Comparison of ENCODE assay signal across 30 mouse cellular contexts in the genomic region with DNA sequence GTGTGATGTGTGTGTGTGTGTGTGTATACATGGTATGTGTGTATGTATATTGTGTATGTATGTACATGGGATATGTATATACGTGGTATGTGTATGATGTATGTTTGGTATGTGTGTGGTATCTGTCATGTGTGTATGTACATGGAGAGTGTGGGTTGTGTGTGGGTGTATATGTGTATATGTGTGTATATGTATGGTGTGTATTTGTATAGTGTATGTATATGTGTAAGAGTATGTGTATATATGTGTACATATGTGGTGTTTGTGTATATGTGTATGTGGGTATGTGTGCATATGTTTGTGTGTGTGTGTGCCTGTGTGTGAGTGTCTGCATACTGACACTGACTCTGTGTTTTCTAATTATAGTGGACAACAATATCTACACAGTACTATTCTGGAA. TPM values are rescaled to one million over a fixed set of nuclear protein-coding genes. Genes with fewer than 3 reads are reported as not detected.
DNase-seq lines count a peak whose midpoint lies in the region; ATAC-seq and TF ChIP-seq lines count a peak whose summit lies in the region.
"Had no signal": no experiment of that assay in that cellular context is flagged by ENCODE, and none has a peak within 500 bp of the region (broad histone marks: within the 10 kb centered on the region; RNA-seq: fewer than 3 reads in every experiment).

No protein-coding gene starts in this region.

- no peak overlapping the region for H3K4me3 ChIP-seq in embryonic facial prominence, embryonic 11.5 days (ENCODE audit: low read depth, low read length)
- H3K4me3 ChIP-seq in embryonic facial prominence, embryonic 10.5 days = no peak overlapping the region
- H3K4me3 ChIP-seq in kidney, postnatal 0 days (replicated peaks; ENCODE audit: low read depth, low read length) = no peak overlapping the region
- H3K4me3 ChIP-seq in midbrain, embryonic 11.5 days (ENCODE audit: low read depth, low read length) = no peak overlapping the region
- H3K4me3 ChIP-seq in midbrain, postnatal 0 days (ENCODE audit: low read depth, low read length) = no peak overlapping the region
- H3K4me3 ChIP-seq in embryonic facial prominence, embryonic 12.5 days = no peak overlapping the region
- H3K4me3 ChIP-seq: embryonic facial prominence, embryonic 15.5 days; erythroblast, embryonic 14.5 days; forebrain, embryonic 10.5 days; forebrain, embryonic 12.5 days had no signal

- no peak overlapping the region for H3K27ac ChIP-seq in embryonic facial prominence, embryonic 11.5 days (replicated peaks; ENCODE audit: low read depth, low read length)
- no peak overlapping the region for H3K27ac ChIP-seq in embryonic facial prominence, embryonic 10.5 days (replicated peaks)
- H3K27ac ChIP-seq in kidney, postnatal 0 days = no peak overlapping the region
- H3K27ac ChIP-seq in midbrain, embryonic 11.5 days (ENCODE audit: low read depth, low read length) = no peak overlapping the region
- H3K27ac ChIP-seq in midbrain, postnatal 0 days (ENCODE audit: low read depth, low read length) = no peak overlapping the region
- no peak overlapping the region for H3K27ac ChIP-seq in embryonic facial prominence, embryonic 12.5 days
- H3K27ac ChIP-seq: embryonic facial prominence, embryonic 15.5 days; forebrain, embryonic 10.5 days; forebrain, embryonic 12.5 days had no signal

- WGBS in embryonic facial prominence, embryonic 11.5 days = 85% methylated on average over 1 of the region's 1 CpGs
- WGBS in embryonic facial prominence, embryonic 10.5 days = 90% methylated on average over 1 of the region's 1 CpGs
- 87% methylated on average over 1 of the region's 1 CpGs for WGBS in kidney, postnatal 0 days
- WGBS in midbrain, embryonic 11.5 days = 88% methylated on average over 1 of the region's 1 CpGs
- 88% methylated on average over 1 of the region's 1 CpGs for WGBS in midbrain, postnatal 0 days
- WGBS in embryonic facial prominence, embryonic 12.5 days = 86% methylated on average over 1 of the region's 1 CpGs

- peak; percentile 39; the same call in 1 of the 2 replicates for ATAC-seq in embryonic facial prominence, embryonic 11.5 days (replicated peaks; ENCODE audit: insufficient number of reproducible peaks, low FRiP score, low TSS enrichment, low read depth)
- 0 out of 2 replicates have a peak, but pooled peaks have one; percentile 21 for ATAC-seq in kidney, postnatal 0 days (replicated peaks; ENCODE audit: low FRiP score, low read depth)
- ATAC-seq in midbrain, embryonic 11.5 days (ENCODE audit: low FRiP score) = peak; percentile 44; the same call in 1 of the 2 replicates
- no peak for ATAC-seq in midbrain, postnatal 0 days (ENCODE audit: low FRiP score)
- peak; percentile 52; the same call in 1 of the 2 replicates for ATAC-seq in embryonic facial prominence, embryonic 12.5 days (ENCODE audit: insufficient number of reproducible peaks, insufficient read depth, low FRiP score, low TSS enrichment)
- ATAC-seq: activated CD4-positive, CD25-positive, alpha-beta regulatory T cell, adult 4 months; CD4-positive, CD25-positive, alpha-beta regulatory T cell, adult 4 months; forebrain, embryonic 14.5 days; forebrain, embryonic 16.5 days; Patski had no signal

- no peak overlapping the region for H3K4me2 ChIP-seq in embryonic facial prominence, embryonic 11.5 days (ENCODE audit: low read depth, low read length)
- H3K4me2 ChIP-seq in kidney, postnatal 0 days (ENCODE audit: low read length) = no peak overlapping the region
- no peak overlapping the region for H3K4me2 ChIP-seq in midbrain, embryonic 11.5 days
- H3K4me2 ChIP-seq in midbrain, postnatal 0 days (ENCODE audit: low read depth, low read length, poor library complexity, severe bottlenecking) = no peak overlapping the region
- no peak overlapping the region for H3K4me2 ChIP-seq in embryonic facial prominence, embryonic 12.5 days (replicated peaks)
- H3K4me2 ChIP-seq: embryonic facial prominence, embryonic 15.5 days; forebrain, embryonic 12.5 days had no signal

- no peaks in the 10 kb centered on the region for H3K4me1 ChIP-seq in embryonic facial prominence, embryonic 11.5 days (ENCODE audit: control insufficient read depth, insufficient read depth, low read length)
- no peaks in the 10 kb centered on the region for H3K4me1 ChIP-seq in embryonic facial prominence, embryonic 10.5 days
- H3K4me1 ChIP-seq in kidney, postnatal 0 days (replicated peaks; ENCODE audit: insufficient read depth, low read length) = no peaks in the 10 kb centered on the region
- no peaks in the 10 kb centered on the region for H3K4me1 ChIP-seq in midbrain, embryonic 11.5 days (ENCODE audit: control insufficient read depth, insufficient read depth, low read length)
- H3K4me1 ChIP-seq in midbrain, postnatal 0 days (ENCODE audit: insufficient read depth, low read length) = no peaks in the 10 kb centered on the region
- H3K4me1 ChIP-seq in embryonic facial prominence, embryonic 12.5 days = no peaks in the 10 kb centered on the region
- H3K4me1 ChIP-seq: embryonic facial prominence, embryonic 15.5 days; forebrain, embryonic 10.5 days; forebrain, embryonic 12.5 days had no signal

- no peaks in the 10 kb centered on the region for H3K36me3 ChIP-seq in embryonic facial prominence, embryonic 11.5 days (replicated peaks; ENCODE audit: control insufficient read depth, insufficient read depth, low read depth, low read length)
- H3K36me3 ChIP-seq in embryonic facial prominence, embryonic 10.5 days (replicated peaks) = no peaks in the 10 kb centered on the region
- H3K36me3 ChIP-seq in kidney, postnatal 0 days (ENCODE audit: insufficient read depth, low read length) = no peaks in the 10 kb centered on the region
- no peaks in the 10 kb centered on the region for H3K36me3 ChIP-seq in midbrain, embryonic 11.5 days (ENCODE audit: control insufficient read depth, insufficient read depth, low read length)
- H3K36me3 ChIP-seq in midbrain, postnatal 0 days (ENCODE audit: insufficient read depth, low read length) = no peaks in the 10 kb centered on the region
- no peaks in the 10 kb centered on the region for H3K36me3 ChIP-seq in embryonic facial prominence, embryonic 12.5 days
- H3K36me3 ChIP-seq: embryonic facial prominence, embryonic 15.5 days; forebrain, embryonic 10.5 days; forebrain, embryonic 12.5 days; G1E had no signal

- H3K9me3 ChIP-seq in embryonic facial prominence, embryonic 11.5 days (replicated peaks; ENCODE audit: control insufficient read depth, low read length) = no peaks in the 10 kb centered on the region
- no peaks in the 10 kb centered on the region for H3K9me3 ChIP-seq in embryonic facial prominence, embryonic 10.5 days
- no peaks in the 10 kb centered on the region for H3K9me3 ChIP-seq in kidney, postnatal 0 days (replicated peaks; ENCODE audit: low read length)
- H3K9me3 ChIP-seq in midbrain, embryonic 11.5 days (ENCODE audit: control insufficient read depth, low read length) = no peaks in the 10 kb centered on the region
- H3K9me3 ChIP-seq in midbrain, postnatal 0 days (ENCODE audit: low read length) = no peaks in the 10 kb centered on the region
- H3K9me3 ChIP-seq in embryonic facial prominence, embryonic 12.5 days = no peaks in the 10 kb centered on the region
- H3K9me3 ChIP-seq: embryonic facial prominence, embryonic 15.5 days; forebrain, embryonic 10.5 days; forebrain, embryonic 12.5 days had no signal

- H3K27me3 ChIP-seq in embryonic facial prominence, embryonic 11.5 days (ENCODE audit: control insufficient read depth, insufficient read depth, low read length) = no peaks in the 10 kb centered on the region
- H3K27me3 ChIP-seq in embryonic facial prominence, embryonic 10.5 days (replicated peaks; ENCODE audit: low read depth, poor library complexity, severe bottlenecking) = no peaks in the 10 kb centered on the region
- H3K27me3 ChIP-seq in kidney, postnatal 0 days (ENCODE audit: insufficient read depth, low read length) = no peaks in the 10 kb centered on the region
- H3K27me3 ChIP-seq in midbrain, embryonic 11.5 days (ENCODE audit: control insufficient read depth, insufficient read depth, low read length) = no peaks in the 10 kb centered on the region
- H3K27me3 ChIP-seq in midbrain, postnatal 0 days (ENCODE audit: insufficient read depth, low read length) = no peaks in the 10 kb centered on the region
- H3K27me3 ChIP-seq in embryonic facial prominence, embryonic 12.5 days = no peaks in the 10 kb centered on the region
- H3K27me3 ChIP-seq: CH12.LX; embryonic facial prominence, embryonic 15.5 days; forebrain, embryonic 12.5 days had no signal

- no peak for TF ChIP-seq CTCF in kidney, postnatal 0 days (IDR thresholded peaks at IDR 0.05; ENCODE audit: low read depth)
- no peak for TF ChIP-seq CTCF in midbrain, postnatal 0 days (IDR thresholded peaks at IDR 0.05)

- DNase-seq in embryonic facial prominence, embryonic 11.5 days (ENCODE audit: low spot score) = no peak
- no peak for DNase-seq in embryonic facial prominence, embryonic 10.5 days (ENCODE audit: low spot score)
- no peak for DNase-seq in kidney, postnatal 0 days (ENCODE audit: low spot score)
- no peak for DNase-seq in kidney, postnatal 25 days
- DNase-seq in midbrain, embryonic 11.5 days (ENCODE audit: low spot score, missing footprints) = no peak
- DNase-seq in midbrain, postnatal 0 days (ENCODE audit: low spot score) = no peak
- DNase-seq in yolk sac, embryonic 10.5 days (ENCODE audit: low spot score) = no peak
- DNase-seq: adrenal gland, adult 8-10 months; adrenal gland, postnatal 14 days; adrenal gland, postnatal 36 days; B cell, adult 2 months; cerebellum, adult 11-12 months; cerebellum, adult 8-10 months; cerebellum, adult 9-11 months; cerebellum, postnatal 14 days; cerebellum, postnatal 36 days; embryo, embryonic 11 days had no signal

- no peak overlapping the region for H3K9ac ChIP-seq in embryonic facial prominence, embryonic 11.5 days (replicated peaks; ENCODE audit: low read length)
- H3K9ac ChIP-seq in kidney, postnatal 0 days (ENCODE audit: low read depth, low read length) = no peak overlapping the region
- no peak overlapping the region for H3K9ac ChIP-seq in midbrain, embryonic 11.5 days (ENCODE audit: low read length)
- no peak overlapping the region for H3K9ac ChIP-seq in midbrain, postnatal 0 days (replicated peaks; ENCODE audit: low read length, poor library complexity, severe bottlenecking)
- no peak overlapping the region for H3K9ac ChIP-seq in embryonic facial prominence, embryonic 12.5 days
- H3K9ac ChIP-seq: embryonic facial prominence, embryonic 15.5 days; forebrain, embryonic 12.5 days had no signal

RNA-seq across cellular contexts. Expression of a gene that starts 9.5 kb away (rescaled TPM):
- 1.7 and 2.5 TPM in 2 replicates for polyA plus RNA-seq in embryonic facial prominence, embryonic 11.5 days (2014; fragmentation: Nextera tagmentation; extraction: Ambion mirVana)
- 0.60 and 1.2 TPM in 2 replicates for polyA plus RNA-seq in embryonic facial prominence, embryonic 10.5 days (2016; fragmentation: Nextera tagmentation; extraction: Ambion mirVana)
- polyA plus RNA-seq in kidney, postnatal 0 days (2015; fragmentation: Nextera tagmentation; extraction: Ambion mirVana) = 19.4 and 22.1 TPM in 2 replicates
- 0.81 and 1.1 TPM in 2 replicates for polyA plus RNA-seq in midbrain, embryonic 11.5 days (2014; fragmentation: Nextera tagmentation; extraction: Ambion mirVana)
- 0.61 and 1.2 TPM in 2 replicates for total RNA-seq in midbrain, postnatal 0 days (2014; rRNA removed)
- 1.9 and 3.9 TPM in 2 replicates for polyA plus RNA-seq in midbrain, postnatal 0 days (2015; fragmentation: Nextera tagmentation; extraction: Ambion mirVana)
- polyA plus RNA-seq in embryonic facial prominence, embryonic 12.5 days (2016; fragmentation: Nextera tagmentation; extraction: Ambion mirVana) = 2.8 and 3.4 TPM in 2 replicates
- total RNA-seq: CH12.LX; common myeloid progenitor, adult 5-6 weeks had no signal
- polyA plus RNA-seq: activated CD4-positive, CD25-positive, alpha-beta regulatory T cell, adult 4 months; erythroblast, embryonic 14.5 days; G1E had no signal
